Mouse (Mus musculus) yolk sac, embryonic 10.5 days (tissue): ENCODE measurements around the gene Rtn2.

Experiments
- DNase-seq: peaks from one replicate; pipeline ENCODE4 v3.0.0-alpha.2; 2017; ENCODE audit warnings: low spot score

The Rtn2 gene

DNA sequence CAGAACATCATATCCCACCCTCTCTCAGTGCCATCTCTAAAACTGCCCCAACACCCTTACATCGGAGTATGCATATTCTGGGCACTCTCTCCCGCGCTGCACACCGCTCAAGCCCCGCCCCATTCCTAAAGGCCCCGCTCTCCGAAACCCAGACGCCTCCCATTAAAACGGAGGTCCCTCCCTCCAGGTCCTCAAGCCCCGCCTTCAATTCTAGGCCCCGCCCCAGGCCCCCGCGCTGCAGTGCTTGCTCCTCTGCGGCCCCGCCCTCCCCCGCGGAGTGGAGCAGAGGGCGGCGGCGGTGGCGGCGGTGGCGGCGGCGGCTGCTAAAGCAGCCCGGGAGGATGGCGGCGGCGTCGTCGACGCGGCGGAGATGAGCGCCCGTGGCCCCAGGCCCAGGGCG is at the start of gene Rtn2:
TSS of gene Rtn2 (plus strand) at position 240 of the 400 bp plus-strand sequence.
- DNase-seq = peak; percentile 88

DNA sequence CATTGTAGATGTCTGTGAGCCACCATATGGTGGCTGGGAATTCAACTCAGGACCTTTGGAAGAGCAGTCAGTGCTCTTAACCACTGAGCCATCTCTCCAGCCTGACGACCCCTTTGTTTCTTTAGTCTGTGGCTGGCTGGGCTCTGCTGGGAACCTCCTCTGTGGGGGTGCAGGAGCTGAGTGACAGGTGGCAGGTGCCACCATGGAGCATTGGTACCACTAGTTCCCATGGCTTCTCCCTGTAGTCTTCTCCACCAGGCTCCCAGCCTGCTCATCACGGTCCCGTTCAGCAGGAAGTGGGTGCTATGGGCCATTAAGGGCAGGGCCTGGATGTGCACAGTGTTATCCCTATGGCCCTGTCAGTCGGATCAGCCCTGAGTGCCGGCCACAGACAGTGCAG is 47.8 kb upstream of the Rtn2 start:
- DNase-seq = no peak

DNA sequence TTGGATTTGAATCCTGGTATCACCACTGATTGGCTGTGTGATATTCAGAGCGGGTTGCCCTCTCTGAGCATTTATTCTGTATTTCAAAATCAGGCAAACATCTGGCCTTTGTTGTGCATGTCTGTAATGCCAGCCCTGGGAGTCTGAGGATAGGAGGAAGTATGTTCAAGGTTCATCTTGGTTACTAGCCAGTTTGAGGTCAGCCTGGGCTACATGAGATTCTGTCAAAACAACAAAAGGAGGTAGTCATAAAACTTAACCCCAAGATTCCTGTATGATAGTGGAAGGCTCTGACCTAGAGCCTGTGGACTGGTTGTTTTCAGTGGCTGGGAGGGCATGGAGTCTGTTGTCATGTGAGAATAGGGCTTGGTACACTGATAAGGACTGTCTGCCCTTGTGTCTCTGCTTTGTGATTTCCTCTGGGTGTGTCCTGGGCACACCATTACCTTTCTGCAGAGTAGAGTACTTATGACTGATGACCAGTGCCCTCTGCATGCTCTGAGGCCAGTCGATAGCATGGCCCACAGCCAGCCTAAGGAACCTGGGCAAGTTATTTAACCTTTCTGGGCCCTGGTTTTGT is 47.2 kb upstream of the Rtn2 start:
- DNase-seq = no peak

DNA sequence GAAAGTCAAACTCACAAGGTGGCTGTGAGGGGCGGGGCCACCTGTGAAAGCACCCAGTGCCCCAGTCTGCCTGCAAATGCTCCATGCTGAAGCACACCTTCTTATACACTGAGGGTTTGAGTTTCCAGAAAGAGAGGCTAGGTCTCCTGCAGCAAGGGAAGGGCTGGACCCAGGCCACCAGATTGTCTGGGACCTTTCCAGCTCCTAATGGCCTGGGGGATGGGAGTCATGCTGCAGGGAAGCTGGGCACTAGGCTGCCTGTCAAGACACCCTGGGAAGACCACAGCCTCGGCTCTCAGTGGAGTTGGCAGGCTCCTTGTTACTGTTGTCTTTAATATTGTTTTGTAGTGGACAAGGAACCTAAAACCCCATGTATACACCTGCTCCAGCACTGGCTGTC is 46.0 kb upstream of the Rtn2 start:
- no peak for DNase-seq

DNA sequence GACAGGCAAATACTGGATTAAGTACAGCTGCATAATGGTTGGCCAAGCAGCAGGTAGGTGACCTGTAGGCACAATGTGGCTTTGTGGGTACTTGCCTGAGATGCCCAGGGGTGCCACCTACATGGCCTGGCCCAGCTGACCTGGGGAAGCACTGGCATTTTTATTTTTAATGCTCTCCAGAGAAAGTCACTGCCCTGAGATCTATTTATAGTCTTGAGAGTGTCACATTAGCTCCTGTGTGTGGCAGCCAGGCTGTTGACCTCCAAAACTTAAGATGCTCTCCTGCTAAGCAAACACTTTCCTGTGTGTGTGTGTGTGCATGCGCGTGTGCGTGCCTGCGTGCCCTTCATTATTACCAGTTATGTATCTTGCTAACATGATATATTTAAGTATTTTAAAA is 44.1 kb upstream of the Rtn2 start:
- DNase-seq = no peak

DNA sequence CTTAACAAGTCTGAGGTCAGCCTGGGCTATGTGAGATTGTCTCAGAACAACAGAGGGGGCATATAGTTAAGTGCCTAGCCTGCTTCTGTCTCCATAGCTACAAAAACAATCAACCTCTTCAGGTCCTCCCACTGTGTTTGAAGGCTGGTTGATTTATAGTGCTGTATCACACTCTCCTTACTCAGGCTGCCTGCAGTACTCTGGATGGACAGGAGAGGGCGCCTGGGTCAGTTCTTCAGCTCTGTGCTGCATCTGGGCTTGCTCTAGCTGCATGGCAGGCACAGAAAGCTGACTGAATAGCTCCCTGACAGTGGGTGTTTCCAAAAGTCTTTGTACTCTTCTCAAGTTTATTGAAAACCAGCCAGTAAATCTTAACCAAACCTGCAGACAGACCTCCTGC is 43.0 kb upstream of the Rtn2 start:
- peak; percentile 78 for DNase-seq

DNA sequence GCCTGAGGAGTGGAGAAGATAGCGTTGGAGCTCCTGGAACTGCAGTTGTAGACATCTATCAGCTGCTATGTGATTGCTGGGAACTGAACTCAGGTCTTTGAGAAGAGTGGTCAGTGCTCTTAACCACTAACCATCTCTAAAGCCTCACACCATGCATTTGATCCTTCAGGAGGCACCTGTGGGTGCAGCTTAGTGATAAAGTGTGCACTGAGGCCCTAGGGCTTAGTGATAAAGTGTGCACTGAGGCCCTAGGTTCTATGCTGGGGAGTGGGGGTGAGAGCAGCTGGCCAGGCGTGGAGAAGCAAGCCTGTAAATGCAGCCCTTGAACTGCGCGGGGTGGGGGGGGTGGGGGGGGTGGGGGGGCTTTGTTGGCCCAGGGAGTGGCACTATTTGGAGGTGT is 42.4 kb upstream of the Rtn2 start:
- DNase-seq = no peak

DNA sequence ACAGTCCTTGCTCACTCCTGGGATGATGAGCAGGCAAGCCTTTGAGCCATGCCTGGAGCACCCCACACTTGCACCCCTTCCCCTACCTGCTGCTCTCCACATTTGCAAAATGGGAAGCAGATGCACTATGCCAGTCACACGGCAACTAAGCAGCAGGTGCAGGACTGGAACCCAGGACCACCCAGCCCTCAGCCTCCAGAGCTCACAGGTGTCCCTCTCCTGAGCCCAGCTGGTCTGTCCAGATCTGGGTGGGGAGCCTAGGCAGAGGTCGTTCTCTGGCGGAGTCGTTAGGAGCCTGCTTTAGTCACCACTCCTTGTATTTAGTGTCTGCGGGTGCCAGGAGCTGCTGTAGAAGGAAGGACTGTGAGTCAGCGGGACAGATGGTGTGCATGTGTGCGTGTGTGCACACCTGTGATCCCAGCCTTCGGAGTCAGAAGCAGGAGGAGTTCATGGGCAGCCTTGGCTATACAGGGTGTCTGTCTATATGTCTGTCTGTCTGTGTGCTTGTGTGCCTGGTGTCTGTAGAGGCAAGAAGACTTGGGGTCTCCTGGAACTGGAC is 41.4 kb upstream of the Rtn2 start:
- DNase-seq = no peak

DNA sequence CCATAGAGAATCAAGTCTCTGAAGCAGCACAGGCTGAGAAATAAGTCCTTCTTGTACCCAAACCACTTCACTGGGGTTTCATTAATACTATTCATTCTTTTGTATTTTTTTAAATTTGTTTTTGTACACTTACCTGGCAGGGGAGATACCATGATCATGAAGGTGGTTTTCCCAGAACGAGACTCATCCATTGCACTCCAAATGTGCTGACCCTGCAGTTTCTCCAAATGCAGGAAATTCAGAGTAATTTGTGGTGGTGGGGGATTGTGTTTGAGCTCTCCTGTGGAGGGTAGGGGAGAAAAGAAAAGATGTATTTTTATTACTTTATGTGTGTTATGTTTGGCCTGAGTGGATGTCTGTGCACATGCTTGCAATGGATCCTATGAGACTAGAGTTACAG is 40.4 kb upstream of the Rtn2 start:
- DNase-seq = no peak

DNA sequence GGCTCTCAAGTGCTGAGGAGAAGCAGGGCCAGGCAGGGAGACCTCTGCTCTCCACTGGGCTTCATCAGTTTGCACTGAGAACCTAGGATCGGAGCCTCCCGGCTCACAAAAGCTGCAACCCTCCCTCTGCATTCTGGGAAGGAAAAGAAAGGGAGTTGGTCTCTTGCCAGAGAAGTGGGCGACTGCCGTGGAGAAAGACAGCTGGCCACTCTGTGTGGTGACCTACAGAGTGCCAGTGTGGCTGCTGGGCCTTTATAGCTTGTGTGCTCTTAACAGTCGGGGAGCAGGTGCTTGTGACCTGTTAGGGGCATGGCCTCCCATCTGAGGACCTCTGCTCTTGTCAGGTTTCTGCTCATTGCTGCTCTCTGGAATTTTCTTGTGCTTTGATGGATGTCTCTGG is 38.6 kb upstream of the Rtn2 start:
- DNase-seq = no peak

DNA sequence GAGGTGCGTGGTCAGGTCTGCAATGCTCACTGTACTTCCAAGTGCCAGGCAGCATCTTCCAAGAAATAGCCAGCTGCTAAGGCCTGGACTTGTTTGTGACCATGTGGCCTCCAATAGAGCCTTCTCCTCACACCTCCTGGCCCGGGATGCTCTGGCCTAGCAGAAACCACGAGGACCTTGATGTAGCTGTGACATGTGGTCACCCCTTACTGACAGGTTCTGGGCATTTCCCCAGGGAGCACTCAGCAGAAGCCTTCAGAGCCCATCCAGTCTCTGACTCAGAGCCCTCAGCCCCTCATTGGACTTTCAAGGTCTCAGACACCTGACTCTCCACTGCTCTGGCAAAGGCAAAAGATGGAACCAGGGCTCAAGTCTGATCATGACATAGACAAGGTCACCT is 37.3 kb upstream of the Rtn2 start:
- no peak for DNase-seq

DNA sequence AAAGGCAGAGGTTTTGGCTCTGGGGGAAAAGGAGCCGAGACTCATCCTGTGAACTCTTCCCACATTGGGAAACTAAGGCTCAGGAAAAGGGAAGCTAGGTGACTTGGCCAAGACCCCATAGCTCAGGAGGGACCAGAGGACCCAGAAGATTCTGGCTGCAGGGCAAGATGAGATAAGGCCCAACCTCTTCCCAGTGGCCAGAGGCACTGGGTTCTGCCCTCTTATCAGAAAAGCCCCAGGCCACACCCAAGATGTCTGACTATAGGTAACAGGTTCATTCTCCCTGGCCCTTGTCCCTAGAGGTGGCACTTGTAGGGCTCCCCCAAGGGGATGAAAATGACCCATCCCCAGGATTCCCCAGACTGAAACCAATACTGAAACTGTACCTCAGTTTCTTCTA is 35.6 kb upstream of the Rtn2 start:
- DNase-seq = no peak

DNA sequence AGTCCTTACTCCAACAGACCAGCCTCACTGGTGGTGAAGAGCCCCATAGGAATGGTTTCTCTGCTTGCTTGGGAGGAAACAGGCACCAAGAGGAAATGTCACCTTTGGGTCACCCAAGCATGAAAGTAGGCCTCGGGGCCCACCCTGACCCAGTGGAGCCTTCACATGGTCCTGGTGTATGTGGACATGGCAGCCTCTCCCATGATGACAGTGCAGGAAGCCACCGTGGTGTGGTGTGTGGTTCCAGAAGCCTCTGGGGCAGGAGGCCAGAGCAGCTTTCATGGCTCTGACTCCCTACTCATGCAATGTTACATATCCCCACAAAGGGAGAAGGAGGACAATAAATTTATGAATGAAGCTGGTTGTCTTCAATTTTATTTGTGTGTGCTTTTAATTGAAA is 34.9 kb upstream of the Rtn2 start:
- DNase-seq = no peak

DNA sequence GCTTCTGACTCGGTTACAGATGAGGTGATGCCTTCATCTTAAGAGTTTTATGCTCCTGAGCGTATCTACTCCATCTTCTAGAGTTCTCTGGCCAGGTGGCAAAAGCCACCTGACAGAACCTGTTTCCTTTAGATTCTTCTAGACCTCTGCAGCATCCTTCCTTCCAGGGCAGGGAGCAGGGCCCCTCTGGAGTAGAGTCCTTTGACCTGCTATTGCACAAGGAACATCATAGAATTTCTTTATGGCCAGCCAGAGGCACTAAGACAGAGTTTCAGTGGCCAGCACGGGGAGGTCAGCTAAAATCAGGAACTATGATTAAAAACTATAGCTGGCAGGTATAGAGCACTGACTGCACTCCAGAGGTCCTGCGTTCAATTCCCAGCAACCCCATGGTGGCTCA is 30.3 kb upstream of the Rtn2 start:
- no peak for DNase-seq

DNA sequence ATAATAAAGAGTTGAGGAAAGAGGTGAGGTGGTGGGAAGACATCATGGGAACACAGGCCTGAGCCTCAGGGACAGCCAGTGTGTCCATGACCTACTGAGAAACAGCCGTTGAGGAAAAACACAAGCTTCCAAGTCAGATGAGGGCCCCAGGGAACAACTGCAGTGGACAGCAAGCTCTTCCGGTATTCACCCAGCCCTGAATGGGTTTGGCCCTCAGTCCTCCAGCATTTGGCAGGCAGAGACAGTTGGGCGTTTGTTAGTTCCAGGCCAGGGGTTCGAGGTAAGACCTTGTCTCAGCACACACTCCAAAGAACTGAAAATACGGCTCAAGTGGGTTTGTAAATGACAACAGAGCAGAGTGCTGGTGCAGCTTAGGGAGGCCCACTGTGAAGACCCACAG is 29.0 kb upstream of the Rtn2 start:
- DNase-seq = no peak

DNA sequence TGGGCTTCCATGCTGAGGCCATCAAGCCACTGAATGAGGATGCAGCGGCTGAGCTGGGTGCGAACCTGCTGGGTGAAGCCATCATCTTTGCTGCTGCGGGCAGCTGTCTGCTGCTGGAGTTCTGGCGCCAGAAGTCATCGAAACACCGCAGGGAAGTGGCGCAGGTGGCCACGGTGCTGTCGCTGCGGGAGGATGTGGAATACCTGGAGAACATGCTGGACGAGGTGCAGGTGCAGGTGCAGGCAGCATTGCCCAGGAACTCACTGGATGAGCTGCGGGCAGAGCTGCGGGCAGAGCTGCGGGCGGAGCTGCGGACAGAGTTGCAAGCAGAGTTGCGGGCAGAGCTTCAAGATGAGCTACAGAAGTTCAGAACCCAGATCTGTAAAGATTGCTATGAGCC is 27.0 kb upstream of the Rtn2 start:
- DNase-seq = no peak

DNA sequence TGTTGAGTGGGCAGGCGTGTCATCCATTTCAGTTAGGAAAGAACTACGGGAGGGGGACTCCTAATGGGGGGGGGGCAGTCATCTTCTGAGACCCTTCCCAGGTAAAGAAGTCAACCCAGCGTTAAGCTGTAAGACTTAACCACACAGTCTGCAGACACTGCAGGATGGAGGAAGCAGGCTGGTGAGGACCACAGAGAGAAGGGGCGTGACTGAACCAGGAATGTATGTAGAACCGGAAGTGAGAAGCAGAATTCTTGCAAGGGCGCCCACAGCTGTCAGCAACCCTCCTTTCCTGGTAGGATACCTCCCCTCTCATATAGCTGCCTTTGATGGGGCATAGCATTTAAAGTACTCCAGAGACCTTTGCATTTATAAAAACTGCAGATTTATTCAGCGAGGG is 25.9 kb upstream of the Rtn2 start:
- no peak for DNase-seq

DNA sequence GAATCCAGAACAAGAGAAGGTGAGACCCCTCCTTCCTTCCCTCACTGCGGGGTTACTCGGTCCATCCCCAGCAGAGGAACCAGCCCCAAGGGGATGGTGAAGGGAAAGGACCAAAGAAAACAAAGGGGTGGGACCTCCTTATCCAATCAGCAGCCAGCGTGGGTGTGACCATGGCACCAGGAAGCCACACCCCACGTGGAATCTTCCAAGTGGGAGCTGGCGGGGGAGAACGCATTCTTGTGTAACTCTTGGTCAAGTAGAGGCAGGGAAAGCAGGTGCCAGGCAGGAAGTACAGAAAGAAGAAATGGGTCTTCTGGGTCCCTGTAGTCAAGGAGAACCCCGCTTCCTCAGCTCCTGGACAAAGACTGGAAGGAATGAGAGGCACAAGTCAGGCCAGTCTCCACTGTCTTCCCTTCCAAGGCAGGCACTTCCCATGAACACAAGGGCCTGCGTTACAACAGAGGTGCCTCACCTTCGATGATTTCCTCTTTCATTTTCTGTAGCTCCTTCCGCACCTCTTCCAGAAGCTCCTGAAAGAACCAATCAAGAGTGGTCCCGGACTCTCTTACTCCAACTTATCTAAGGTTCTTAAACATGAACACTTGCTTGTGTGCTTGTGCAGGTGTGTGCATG is 24.9 kb upstream of the Rtn2 start:
- peak; percentile 75 for DNase-seq

DNA sequence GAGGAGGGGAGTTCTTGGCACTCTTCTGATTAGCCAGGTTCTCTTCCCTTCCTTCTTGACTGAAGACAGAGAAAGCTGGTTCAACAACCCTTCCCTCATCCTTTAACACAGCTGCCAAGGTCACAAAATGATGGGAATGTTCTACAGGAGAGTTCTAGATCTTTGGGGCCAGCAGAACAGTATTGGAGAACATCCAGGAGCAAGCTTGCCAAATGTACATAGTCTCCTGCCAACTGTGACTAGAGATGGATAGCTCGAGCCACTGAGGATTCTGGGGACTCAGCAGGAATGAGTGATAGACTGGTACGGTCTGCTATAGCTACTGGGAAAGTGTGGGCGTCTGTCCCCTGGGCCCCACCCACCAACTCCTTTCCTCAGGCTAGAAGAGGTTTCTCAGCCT is 24.1 kb upstream of the Rtn2 start:
- DNase-seq = no peak

DNA sequence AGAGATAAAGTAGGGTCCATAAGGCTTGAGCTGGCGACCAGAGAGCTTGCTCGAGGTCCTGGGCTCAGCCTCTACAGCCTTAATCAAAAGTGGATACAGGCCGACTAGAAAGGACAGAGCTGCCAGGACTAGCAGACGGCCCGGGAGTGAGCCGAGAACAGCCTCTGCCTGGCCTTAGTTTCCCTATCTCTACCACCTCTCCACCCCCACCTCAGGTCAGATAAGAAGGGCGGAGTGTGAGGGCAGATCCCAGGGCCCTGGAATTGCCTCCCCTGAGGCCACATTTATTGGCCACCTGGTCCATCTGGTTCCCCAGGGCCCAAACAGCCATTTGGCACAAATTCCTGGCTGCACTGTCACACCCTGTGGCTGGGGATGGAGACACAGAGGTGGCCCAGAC is 17.3 kb upstream of the Rtn2 start:
- no peak for DNase-seq

DNA sequence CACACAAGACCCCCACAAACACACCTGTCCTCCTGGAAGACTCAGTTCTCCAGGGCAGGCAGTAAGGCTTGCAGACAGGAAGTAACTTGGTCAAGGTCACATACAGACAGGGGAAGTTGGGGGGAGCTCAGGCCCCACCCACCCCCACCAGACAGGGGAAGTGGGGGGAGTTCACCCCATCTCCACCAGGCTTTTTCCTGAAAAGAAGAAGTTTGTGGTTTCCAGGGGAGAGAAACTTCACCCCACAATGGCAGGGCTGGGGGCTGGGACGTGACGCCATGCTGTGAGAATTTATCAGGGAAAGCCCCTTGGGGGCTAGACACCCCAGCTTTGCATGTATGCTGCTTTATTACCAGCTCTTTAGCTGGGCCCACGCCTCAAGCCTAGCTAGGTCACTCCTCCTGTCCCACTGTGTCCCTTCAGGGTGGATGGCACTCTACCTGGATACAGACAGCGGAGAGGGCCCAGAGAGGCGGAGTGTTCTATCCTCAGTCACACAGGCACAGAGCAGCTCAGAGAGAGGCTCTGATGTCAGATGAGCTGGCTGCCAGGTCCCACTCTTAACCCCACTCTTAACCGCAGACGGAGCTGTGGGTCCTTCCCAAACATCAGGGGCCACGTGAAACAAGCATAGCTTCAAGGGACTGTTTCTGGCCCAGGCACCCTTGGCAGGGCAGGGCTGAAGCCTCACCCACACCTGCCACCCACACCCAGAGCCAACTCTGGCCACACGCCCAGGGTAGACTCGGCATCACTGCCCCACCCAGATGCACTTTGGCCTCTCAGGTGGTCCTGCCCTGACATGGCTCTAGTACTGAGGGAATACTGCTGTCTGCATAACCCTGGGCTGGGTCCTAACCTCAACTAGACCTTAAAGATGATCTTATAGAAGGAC is 16.2 kb upstream of the Rtn2 start:
- DNase-seq = no peak

DNA sequence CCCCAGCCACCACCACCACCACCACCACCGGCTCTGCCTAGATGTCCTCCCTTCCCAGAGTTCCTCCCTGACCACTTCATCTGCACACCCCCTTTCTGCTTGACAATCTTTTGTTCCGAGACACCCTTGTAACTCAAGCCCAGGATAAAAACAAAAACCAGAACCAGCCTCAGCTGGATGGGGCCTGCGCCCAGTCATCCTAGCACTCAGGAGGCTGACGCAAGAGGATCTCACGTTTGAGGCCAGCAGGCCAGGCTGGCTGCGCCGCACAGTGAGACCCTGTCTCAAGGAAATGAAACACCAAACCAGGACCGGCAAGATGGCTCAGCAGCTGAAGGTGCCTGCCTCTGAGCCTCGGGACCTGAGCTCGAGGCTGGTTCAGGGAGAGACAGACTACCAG is 15.4 kb upstream of the Rtn2 start:
- DNase-seq = no peak

DNA sequence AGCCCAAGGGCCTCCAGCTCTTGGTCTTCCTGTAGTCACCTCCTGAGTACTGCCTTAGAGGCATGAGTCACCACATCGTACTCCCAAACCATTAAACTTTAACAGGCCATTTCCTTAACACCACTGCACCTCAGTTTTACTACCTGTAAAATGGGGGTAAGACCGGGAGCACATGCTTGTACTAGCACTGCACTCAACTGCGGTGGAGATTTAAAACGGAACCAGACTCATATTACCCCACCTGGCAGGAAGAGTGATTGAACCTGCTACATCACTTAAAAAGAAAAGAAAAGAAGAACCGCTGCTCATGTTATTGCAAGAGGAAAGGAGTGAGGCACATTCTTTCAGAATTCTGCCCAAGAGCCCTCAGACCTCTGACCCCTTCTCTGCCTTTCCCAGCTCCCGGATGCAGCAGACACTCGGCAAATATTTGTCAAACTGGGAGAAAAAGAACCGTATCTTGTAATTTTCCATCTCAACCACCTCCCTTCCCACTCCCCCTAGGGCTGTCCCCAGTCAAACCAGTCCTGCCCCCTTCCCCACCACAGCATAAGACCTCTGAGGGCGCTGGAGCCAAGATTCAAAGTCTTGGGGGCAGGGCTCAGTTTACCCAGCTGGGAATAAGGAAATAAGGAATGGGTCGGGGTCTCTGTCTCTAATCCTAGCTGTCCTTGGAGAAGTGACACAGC is 13.3 kb upstream of the Rtn2 start:
- DNase-seq = peak; percentile 78
